Mouse (Mus musculus): ENCODE data around the gene Dleu7. TPM values are rescaled to one million over a fixed set of nuclear protein-coding genes. Genes with fewer than 3 reads are reported as not detected.

The Dleu7 gene
- total and polyA plus RNA-seq, 3 experiments, result not detected

- DNase-seq (ENCODE audit: low read depth, low spot score), result no peak
- no peaks in the 10 kb centered on the region for H3K4me1 ChIP-seq (ENCODE audit: control insufficient read depth in 1 of 2, insufficient read depth in 2 of 2, low read length in 2 of 2)
- no peaks in the 10 kb centered on the region for H3K36me3 ChIP-seq (ENCODE audit: control insufficient read depth in 1 of 2, insufficient read depth in 2 of 2, low read length in 2 of 2)
- H3K27ac ChIP-seq (ENCODE audit: control insufficient read depth, low read depth, low read length), result no peak overlapping the region
- H3K27me3 ChIP-seq (ENCODE audit: control insufficient read depth in 1 of 2, insufficient read depth in 2 of 2, low read length in 2 of 2), result no peaks in the 10 kb centered on the region
- H3K4me3 ChIP-seq (ENCODE audit: control insufficient read depth in 1 of 2, insufficient read depth in 1 of 2, low read depth in 2 of 2, low read length in 2 of 2), result no peak overlapping the region
- H3K79me2 ChIP-seq (ENCODE audit: control insufficient read depth, insufficient read depth, low read length, poor library complexity), result no peaks in the 10 kb centered on the region
- H3K9ac ChIP-seq (ENCODE audit: control insufficient read depth, low read depth, low read length, poor library complexity, severe bottlenecking), result no peak overlapping the region
- H3K9me3 ChIP-seq (replicated peaks; ENCODE audit: insufficient read depth, low read length), result no peaks in the 10 kb centered on the region
- no peak for TF ChIP-seq NRF1 (IDR thresholded peaks at IDR 0.05; ENCODE audit: insufficient read depth, low read depth, low read length, poor library complexity, severe bottlenecking)
- TF ChIP-seq TAL1 (IDR thresholded peaks at IDR 0.05; ENCODE audit: low read length), result no peak
- TF ChIP-seq USF1 (IDR thresholded peaks at IDR 0.05; ENCODE audit: low read depth, low read length), result no peak
- TF ChIP-seq MYB (IDR thresholded peaks at IDR 0.05; ENCODE audit: low read depth, low read length), result no peak
- no peak for TF ChIP-seq E2F4 (IDR thresholded peaks at IDR 0.05; ENCODE audit: borderline replicate concordance, low read depth, low read length)
- TF ChIP-seq MEF2A (IDR thresholded peaks at IDR 0.05; ENCODE audit: extremely low read depth, insufficient replicate concordance, low read depth, low read length, poor library complexity, severe bottlenecking), result no peak
- no peak for TF ChIP-seq RAD21 (IDR thresholded peaks at IDR 0.05; ENCODE audit: low read depth, low read length)
- no peak for TF ChIP-seq MYC (IDR thresholded peaks at IDR 0.05; ENCODE audit: low read depth, low read length)
- TF ChIP-seq TCF12 (IDR thresholded peaks at IDR 0.05; ENCODE audit: low read depth, low read length), result no peak
Measured at GRCm38 (mm10) chr14:62273604-62274003, 19.2 kb downstream of the Dleu7 start.

- no peaks in the 10 kb centered on the region for H3K27me3 ChIP-seq (ENCODE audit: control insufficient read depth in 1 of 2, insufficient read depth in 2 of 2, low read length in 2 of 2)
- no peaks in the 10 kb centered on the region for H3K79me2 ChIP-seq (ENCODE audit: control insufficient read depth, insufficient read depth, low read length, poor library complexity)
- no peaks in the 10 kb centered on the region for H3K36me3 ChIP-seq (ENCODE audit: control insufficient read depth in 1 of 2, insufficient read depth in 2 of 2, low read length in 2 of 2)
- no peaks in the 10 kb centered on the region for H3K4me1 ChIP-seq (ENCODE audit: control insufficient read depth in 1 of 2, insufficient read depth in 2 of 2, low read length in 2 of 2)
- TF ChIP-seq ZNF384 (IDR thresholded peaks at IDR 0.05; ENCODE audit: low read depth, low read length), result no peak
- TF ChIP-seq TBP (IDR thresholded peaks at IDR 0.05; ENCODE audit: low read depth, low read length), result no peak
- TF ChIP-seq POLR2AphosphoS5 (IDR thresholded peaks at IDR 0.05; ENCODE audit: borderline replicate concordance, low read depth, low read length), result no peak
- TF ChIP-seq ZC3H11A (IDR thresholded peaks at IDR 0.05; ENCODE audit: low read depth, low read length), result no peak
- TF ChIP-seq USF1 (IDR thresholded peaks at IDR 0.05; ENCODE audit: low read depth, low read length), result no peak
- no peak for TF ChIP-seq UBTF (IDR thresholded peaks at IDR 0.05; ENCODE audit: borderline replicate concordance, insufficient read depth, low read depth, low read length)
- TF ChIP-seq RCOR1 (IDR thresholded peaks at IDR 0.05; ENCODE audit: low read depth, low read length), result no peak
- no peak for TF ChIP-seq CTCF (IDR thresholded peaks at IDR 0.05 in 2 of 3, conservative IDR thresholded peaks at IDR 0.05 in 1 of 3; ENCODE audit: control insufficient read depth in 1 of 3, insufficient read depth in 1 of 3, low read depth in 2 of 3, low read length in 3 of 3, poor library complexity in 1 of 3, severe bottlenecking in 1 of 3)
- no peak for TF ChIP-seq POLR2AphosphoS2 (IDR thresholded peaks at IDR 0.05; ENCODE audit: low read length)
- TF ChIP-seq GABPA (IDR thresholded peaks at IDR 0.05; ENCODE audit: low read depth, low read length), result no peak
- TF ChIP-seq CHD1 (IDR thresholded peaks at IDR 0.05; ENCODE audit: low read depth, low read length), result no peak
- TF ChIP-seq NELFE (IDR thresholded peaks at IDR 0.05; ENCODE audit: low read depth, low read length), result no peak
- TF ChIP-seq ETS1 (IDR thresholded peaks at IDR 0.05; ENCODE audit: low read depth, low read length), result no peak
- no peak for TF ChIP-seq MYC (IDR thresholded peaks at IDR 0.05; ENCODE audit: low read depth, low read length)
- no peak for TF ChIP-seq MEF2A (IDR thresholded peaks at IDR 0.05; ENCODE audit: extremely low read depth, insufficient replicate concordance, low read depth, low read length, poor library complexity, severe bottlenecking)
- TF ChIP-seq ZKSCAN1 (IDR thresholded peaks at IDR 0.05; ENCODE audit: low read depth, low read length), result no peak
- no peak for TF ChIP-seq TAL1 (IDR thresholded peaks at IDR 0.05; ENCODE audit: low read length)
- TF ChIP-seq POLR2A (IDR thresholded peaks at IDR 0.05; ENCODE audit: control insufficient read depth in 1 of 2, insufficient read depth in 1 of 2, low read depth in 1 of 2, low read length in 2 of 2, poor library complexity in 1 of 2), result no peak
- H3K9me3 ChIP-seq (replicated peaks; ENCODE audit: insufficient read depth, low read length), result no peaks in the 10 kb centered on the region
- H3K4me3 ChIP-seq (ENCODE audit: control insufficient read depth in 1 of 2, insufficient read depth in 1 of 2, low read depth in 2 of 2, low read length in 2 of 2), result no peak overlapping the region
- H3K9ac ChIP-seq (ENCODE audit: control insufficient read depth, low read depth, low read length, poor library complexity, severe bottlenecking), result no peak overlapping the region
- DNase-seq (ENCODE audit: low read depth, low spot score), result no peak
- no peak overlapping the region for H3K27ac ChIP-seq (ENCODE audit: control insufficient read depth, low read depth, low read length)
Measured at GRCm38 (mm10) chr14:62270698-62271396, 22.0 kb downstream of the Dleu7 start.

Data from MEL (cell line).